Mouse (Mus musculus) naive thymus-derived CD4-positive, alpha-beta T cell, adult 5 months (primary cell): ENCODE measurements around the gene Rab17. TPM values are rescaled to one million over a fixed set of nuclear protein-coding genes. Genes with fewer than 3 reads are reported as not detected.

ENCODE experiments used
- polyA plus RNA-seq: library from polyadenylated mRNA; unstranded; fragments of 100-300 nt; shearing (Covaris generic); gene quantifications from one replicate; pipeline ENCODE4 v1.2.1, GENCODE M21; 2017

The Rab17 gene
- polyA plus RNA-seq: not detected

DNA sequence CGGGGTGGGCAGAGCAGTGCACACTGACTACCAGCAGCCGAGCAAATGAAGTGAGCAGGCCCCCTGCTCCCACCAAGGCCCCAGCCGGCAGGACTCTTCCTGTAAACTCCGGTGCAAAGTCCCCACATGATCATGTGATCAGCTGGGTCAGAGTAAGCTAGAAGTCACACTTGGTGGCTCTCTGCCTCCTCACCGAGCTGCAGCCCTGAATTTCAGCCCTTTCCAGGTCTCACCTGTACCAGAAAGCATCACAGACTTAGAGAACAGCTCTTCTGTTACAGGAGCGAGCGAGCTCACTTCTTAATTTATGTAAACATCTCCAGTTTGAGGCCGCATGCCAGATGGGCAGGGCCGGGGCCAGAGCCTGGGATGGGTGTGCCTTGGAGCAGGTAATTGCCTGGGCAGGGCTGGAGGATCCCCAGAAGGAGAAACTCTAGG, at the start of gene Rab17:
Gene Rab17, minus strand, starts transcription at position 315 of the 438 bp plus-strand sequence.

DNA sequence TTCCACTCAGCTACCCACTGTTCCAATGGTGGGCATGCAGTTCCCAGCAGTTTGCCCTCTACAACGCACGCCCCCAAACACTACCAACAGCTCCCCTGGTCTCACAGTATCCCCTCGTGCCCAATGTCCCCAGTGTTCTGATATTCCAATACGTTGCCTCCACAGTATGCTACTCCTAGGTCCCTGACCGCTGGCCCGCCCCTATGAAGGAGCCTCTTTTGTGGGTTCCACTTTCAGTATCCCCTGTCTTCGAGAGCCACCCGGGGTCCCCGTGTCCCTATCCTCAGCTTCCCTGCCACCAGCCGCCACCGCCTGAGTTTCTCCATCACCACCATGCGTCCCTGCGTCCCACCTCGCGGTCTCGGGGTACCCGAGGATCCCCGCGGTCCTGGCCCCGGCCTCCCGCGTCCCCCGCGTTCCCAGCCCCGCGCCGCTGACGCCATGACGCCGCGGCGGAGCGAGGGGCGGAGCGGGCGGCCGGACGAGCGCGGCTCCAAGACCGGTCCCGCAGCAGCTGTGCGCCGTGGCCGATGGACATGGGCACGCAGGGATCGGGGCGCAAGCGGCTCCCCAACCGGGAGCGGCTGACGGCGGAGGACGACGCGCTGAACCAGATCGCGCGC, 28.9 kb upstream of the Rab17 start, which contains the start of gene Lrrfip1:
Gene Lrrfip1, plus strand, starts transcription at position 470 of the 623 bp plus-strand sequence.

DNA sequence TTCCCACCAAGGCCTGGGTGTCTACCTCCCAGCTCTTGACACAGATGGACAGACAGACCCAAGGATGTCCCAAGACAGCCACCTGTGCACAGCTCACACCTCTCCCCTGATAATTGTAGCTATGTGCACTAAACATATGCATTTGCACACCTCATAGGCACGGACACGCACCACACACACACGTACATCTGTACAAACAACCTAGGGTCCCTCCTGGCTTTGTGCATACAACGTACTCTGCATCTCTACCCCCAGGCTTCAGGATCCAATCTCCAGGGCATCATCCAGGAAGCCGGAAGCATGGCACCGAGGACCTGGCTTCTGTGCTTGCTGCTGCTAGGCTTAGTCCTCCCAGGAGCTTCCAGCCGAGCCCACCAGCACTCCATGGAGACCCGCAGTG, 16.7 kb downstream of the Rab17 start, which contains the start of gene Prlh:
Gene Prlh, plus strand, starts transcription at position 301 of the 400 bp plus-strand sequence.

DNA sequence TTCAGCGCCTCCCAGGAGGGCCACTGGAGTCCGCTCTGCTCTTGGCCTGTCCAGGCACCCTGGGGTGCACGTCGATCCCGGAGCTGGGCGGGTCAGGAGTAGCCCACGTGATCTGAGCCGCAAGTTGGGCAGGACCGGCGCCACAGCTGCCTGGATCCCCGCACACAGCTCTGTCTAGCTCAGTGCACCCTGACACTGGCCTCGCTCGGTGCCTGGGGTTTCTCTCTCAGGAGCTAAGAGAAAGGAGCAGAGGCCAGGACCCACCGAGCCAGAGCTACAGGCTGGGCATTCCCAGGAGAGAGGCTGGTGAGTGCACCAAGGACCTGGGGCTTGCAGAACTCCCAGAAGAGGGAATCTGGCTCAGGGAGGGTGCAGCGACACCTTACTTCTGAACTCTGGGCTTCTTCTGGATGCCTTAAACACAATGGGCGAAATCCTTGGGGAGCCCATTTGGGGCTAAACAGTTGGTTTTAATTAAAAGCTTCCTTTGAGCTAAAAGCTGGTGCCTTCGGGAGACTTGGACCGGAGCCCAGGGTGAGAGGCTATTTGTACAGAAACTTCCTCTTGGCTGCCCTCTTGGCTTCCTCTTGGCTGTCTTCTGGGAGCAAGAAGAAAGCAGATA, 54.4 kb downstream of the Rab17 start, which contains the start of gene Mlph:
Gene Mlph, plus strand, starts transcription at position 138 of the 622 bp plus-strand sequence.

Other genes with a start within 250 kb of the Rab17 start
- gene Col6a3, start 125.7 kb downstream of the Rab17 start, polyA plus RNA-seq: 0.50 TPM
- not detected for gene Mlph, start 54.6 kb downstream of the Rab17 start, polyA plus RNA-seq
- gene Prlh, start 16.6 kb downstream of the Rab17 start, polyA plus RNA-seq: not detected
- gene Lrrfip1, start 29.1 kb upstream of the Rab17 start, polyA plus RNA-seq: 226 TPM
- gene Rbm44, start 175.4 kb upstream of the Rab17 start, polyA plus RNA-seq: 0.26 TPM
- gene Ramp1, start 210.2 kb upstream of the Rab17 start, polyA plus RNA-seq: 35.9 TPM